Mouse (Mus musculus) heart, postnatal 0 days (tissue): Measurements from ENCODE around the gene Ppp1r12b.

Experiments
- CTCF ChIP-seq: IDR thresholded peaks from 2 replicates; pipeline ENCODE4 v1.5.1; 2016; ENCODE audit warnings: antibody characterized with exemption, control low read depth, low read depth
- EP300 ChIP-seq: IDR thresholded peaks from 2 replicates; pipeline ENCODE4 v1.6.1; 2016; ENCODE audit warnings: antibody characterized with exemption, low read depth

DNA sequence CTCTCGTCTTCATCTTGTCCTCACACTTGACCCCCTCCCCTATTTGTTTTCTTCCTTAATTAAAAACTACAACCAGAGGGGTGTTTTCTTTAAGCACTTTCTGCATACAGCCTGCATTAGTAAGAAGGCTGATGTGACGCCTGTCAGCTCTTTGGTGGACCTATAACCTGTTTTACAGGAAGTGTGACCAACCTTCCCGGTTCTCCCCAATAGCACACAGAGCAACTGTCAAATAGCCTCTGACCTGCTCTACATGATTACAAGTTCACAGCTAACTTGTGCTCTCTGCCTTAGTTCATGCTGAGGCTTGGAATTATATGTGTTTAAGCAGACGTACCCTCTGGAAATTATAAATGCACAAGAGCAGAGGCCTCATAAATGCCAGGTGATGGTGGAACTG is 189.3 kb downstream of the Ppp1r12b start:
- TF ChIP-seq CTCF, result no peak
- TF ChIP-seq EP300, result no peak
